Mouse (Mus musculus): ENCODE data around the gene Mesp2. TPM values are rescaled to one million over a fixed set of nuclear protein-coding genes. Genes with fewer than 3 reads are reported as not detected.

Mesp2 gene
- polyA plus RNA-seq, 1 experiment: 0.47 TPM

DNA sequence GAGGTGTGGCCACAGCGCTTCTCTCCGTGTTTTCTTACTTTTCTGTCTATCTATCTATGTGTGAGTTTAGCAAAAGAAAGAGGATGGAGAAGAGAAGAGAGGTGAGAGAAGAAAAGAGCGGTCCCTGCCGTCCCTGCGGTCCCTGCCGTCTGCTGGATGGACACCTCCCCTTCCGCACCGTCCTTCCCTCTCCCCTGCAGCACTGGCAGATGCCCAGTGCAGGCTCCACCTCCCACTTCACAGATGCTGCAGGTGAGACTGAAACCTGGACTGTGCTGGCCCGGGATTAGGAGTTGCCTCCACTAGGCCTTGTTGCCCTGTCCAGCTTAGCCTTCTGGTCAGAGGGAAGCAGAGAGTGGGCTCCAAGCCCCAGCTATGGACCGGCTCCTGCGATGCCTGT is 9.1 kb upstream of the Mesp2 start:
- DNase-seq: no peak
- no peak overlapping the region for H3K4me3 ChIP-seq (ENCODE audit: control insufficient read depth, insufficient read depth, low read length)
- H3K4me1 ChIP-seq (replicated peaks; ENCODE audit: control insufficient read depth, insufficient read depth, low read length): no peaks in the 10 kb centered on the region
- no peak overlapping the region for H3K27ac ChIP-seq (ENCODE audit: control insufficient read depth, insufficient read depth, low read length)
- WGBS: 89% methylated on average over 11 of the region's 11 CpGs
- no peaks in the 10 kb centered on the region for H3K36me3 ChIP-seq (ENCODE audit: control insufficient read depth, insufficient read depth, low read length)
- H3K27me3 ChIP-seq (ENCODE audit: control insufficient read depth, insufficient read depth, low read length): no peaks in the 10 kb centered on the region
- TF ChIP-seq POLR2A (IDR thresholded peaks at IDR 0.05; ENCODE audit: control insufficient read depth, extremely low read depth, insufficient read depth, low read length, poor library complexity) (no peak), CTCF (IDR thresholded peaks at IDR 0.05; ENCODE audit: borderline replicate concordance, control insufficient read depth, extremely low read depth, insufficient read depth, low read length, poor library complexity) (no peak)

DNA sequence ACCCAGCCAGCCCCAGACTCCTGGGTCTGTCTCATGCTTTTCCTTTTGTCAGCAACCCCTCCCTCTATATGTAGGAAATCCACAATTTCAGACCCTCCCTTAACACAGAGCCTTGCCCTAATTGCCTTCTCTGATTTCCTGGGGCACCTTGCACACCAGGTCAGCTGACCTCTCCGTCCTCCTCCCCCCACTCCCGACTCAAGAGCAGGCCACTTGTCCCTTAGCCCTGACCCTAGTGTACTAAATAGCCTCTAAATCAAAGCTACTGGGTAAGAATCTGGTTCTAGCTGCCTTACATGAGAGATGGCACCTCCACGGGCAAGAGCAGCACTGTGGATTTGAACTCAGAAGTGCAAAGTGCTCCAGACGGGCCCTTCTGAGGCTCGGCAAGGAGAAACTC is 8.5 kb upstream of the Mesp2 start:
- H3K36me3 ChIP-seq (ENCODE audit: control insufficient read depth, insufficient read depth, low read length): no peaks in the 10 kb centered on the region
- no peak for DNase-seq
- WGBS: 85% methylated on average over 5 of the region's 5 CpGs
- no peak overlapping the region for H3K4me3 ChIP-seq (ENCODE audit: control insufficient read depth, insufficient read depth, low read length)
- TF ChIP-seq CTCF (IDR thresholded peaks at IDR 0.05; ENCODE audit: borderline replicate concordance, control insufficient read depth, extremely low read depth, insufficient read depth, low read length, poor library complexity) (no peak), POLR2A (IDR thresholded peaks at IDR 0.05; ENCODE audit: control insufficient read depth, extremely low read depth, insufficient read depth, low read length, poor library complexity) (no peak)
- H3K27ac ChIP-seq (ENCODE audit: control insufficient read depth, insufficient read depth, low read length): no peak overlapping the region
- no peaks in the 10 kb centered on the region for H3K4me1 ChIP-seq (replicated peaks; ENCODE audit: control insufficient read depth, insufficient read depth, low read length)
- no peaks in the 10 kb centered on the region for H3K27me3 ChIP-seq (ENCODE audit: control insufficient read depth, insufficient read depth, low read length)

DNA sequence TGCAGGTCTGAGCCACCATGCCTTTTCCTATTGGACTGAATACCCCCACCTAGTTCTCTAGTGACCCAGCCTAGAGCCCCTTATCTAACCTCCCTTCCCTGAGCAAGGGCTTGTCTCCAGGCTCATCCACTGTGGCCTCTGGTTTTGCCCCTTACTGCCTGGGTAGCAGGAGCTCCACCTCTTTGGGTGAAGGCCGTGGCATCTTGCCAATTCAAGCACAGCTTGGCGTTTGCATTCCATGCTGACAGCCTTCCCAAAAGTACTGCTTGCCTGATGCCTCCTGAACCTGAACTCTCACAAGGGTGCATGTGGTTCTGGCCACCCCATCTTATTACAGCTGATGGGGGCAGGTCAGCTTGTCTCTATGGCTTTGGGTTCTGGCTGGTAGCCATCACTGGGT is 6.6 kb upstream of the Mesp2 start:
- no peak for DNase-seq
- no peaks in the 10 kb centered on the region for H3K27me3 ChIP-seq (ENCODE audit: control insufficient read depth, insufficient read depth, low read length)
- no peaks in the 10 kb centered on the region for H3K36me3 ChIP-seq (ENCODE audit: control insufficient read depth, insufficient read depth, low read length)
- TF ChIP-seq POLR2A (IDR thresholded peaks at IDR 0.05; ENCODE audit: control insufficient read depth, extremely low read depth, insufficient read depth, low read length, poor library complexity) (no peak), CTCF (IDR thresholded peaks at IDR 0.05; ENCODE audit: borderline replicate concordance, control insufficient read depth, extremely low read depth, insufficient read depth, low read length, poor library complexity) (no peak)
- 58% methylated on average over 2 of the region's 2 CpGs for WGBS
- no peaks in the 10 kb centered on the region for H3K4me1 ChIP-seq (replicated peaks; ENCODE audit: control insufficient read depth, insufficient read depth, low read length)
- no peak overlapping the region for H3K27ac ChIP-seq (ENCODE audit: control insufficient read depth, insufficient read depth, low read length)
- no peak overlapping the region for H3K4me3 ChIP-seq (ENCODE audit: control insufficient read depth, insufficient read depth, low read length)

DNA sequence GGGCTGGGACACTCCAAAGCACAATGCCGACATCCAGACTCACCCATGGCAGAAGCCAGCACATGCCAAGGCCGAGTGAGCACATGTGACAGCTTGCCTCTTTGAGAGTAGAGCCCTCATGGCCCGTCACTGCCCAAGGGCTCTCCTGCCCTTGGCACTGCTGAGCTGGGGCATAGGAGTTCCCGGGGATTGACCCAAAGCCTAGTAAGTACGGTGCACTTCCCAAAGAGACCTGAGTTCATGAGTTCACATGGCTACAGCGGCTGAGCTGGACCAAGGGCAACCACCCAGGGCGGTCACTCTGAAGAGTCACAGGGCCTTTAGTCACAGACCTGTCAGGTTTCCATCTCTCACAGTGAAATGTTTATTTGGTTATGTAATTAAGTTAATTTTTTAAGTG is 2.0 kb upstream of the Mesp2 start:
- Histone ChIP-seq H3K4me1 (replicated peaks; ENCODE audit: control insufficient read depth, insufficient read depth, low read length) (peaks cover 6% of the 10 kb centered on the region), H3K36me3 (ENCODE audit: control insufficient read depth, insufficient read depth, low read length) (no peaks in the 10 kb centered on the region), H3K27ac (ENCODE audit: control insufficient read depth, insufficient read depth, low read length) (no peak overlapping the region), H3K27me3 (ENCODE audit: control insufficient read depth, insufficient read depth, low read length) (no peaks in the 10 kb centered on the region), H3K4me3 (ENCODE audit: control insufficient read depth, insufficient read depth, low read length) (no peak overlapping the region)
- 94% methylated on average over 7 of the region's 7 CpGs for WGBS
- DNase-seq: no peak
- TF ChIP-seq POLR2A (IDR thresholded peaks at IDR 0.05; ENCODE audit: control insufficient read depth, extremely low read depth, insufficient read depth, low read length, poor library complexity): no peak
- no peak for TF ChIP-seq CTCF (IDR thresholded peaks at IDR 0.05; ENCODE audit: borderline replicate concordance, control insufficient read depth, extremely low read depth, insufficient read depth, low read length, poor library complexity)

DNA sequence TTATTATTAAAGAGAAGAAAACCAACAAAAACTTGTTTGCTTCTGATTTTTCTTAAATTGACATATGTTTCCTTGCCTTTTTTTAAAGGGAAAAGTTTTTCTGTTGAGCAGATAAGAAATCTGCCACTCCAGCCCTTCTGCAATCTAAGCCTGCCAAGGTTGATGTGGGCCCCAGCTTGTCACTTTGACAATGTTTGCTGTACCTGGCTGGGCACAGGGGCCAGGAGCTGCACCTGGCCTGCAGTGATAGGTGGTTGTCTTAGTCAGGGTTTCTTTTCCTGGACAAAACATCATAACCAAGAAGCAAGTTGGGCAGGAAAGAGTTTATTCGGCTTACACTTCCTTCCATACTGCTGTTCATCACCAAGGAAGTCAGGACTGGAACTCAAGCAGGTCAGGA is 2.9 kb downstream of the Mesp2 start:
- TF ChIP-seq POLR2A (IDR thresholded peaks at IDR 0.05; ENCODE audit: control insufficient read depth, extremely low read depth, insufficient read depth, low read length, poor library complexity): no peak
- TF ChIP-seq CTCF (IDR thresholded peaks at IDR 0.05; ENCODE audit: borderline replicate concordance, control insufficient read depth, extremely low read depth, insufficient read depth, low read length, poor library complexity): no peak
- no peaks in the 10 kb centered on the region for H3K36me3 ChIP-seq (ENCODE audit: control insufficient read depth, insufficient read depth, low read length)
- peaks cover 6% of the 10 kb centered on the region for H3K4me1 ChIP-seq (replicated peaks; ENCODE audit: control insufficient read depth, insufficient read depth, low read length)
- no peaks in the 10 kb centered on the region for H3K27me3 ChIP-seq (ENCODE audit: control insufficient read depth, insufficient read depth, low read length)
- no peak for DNase-seq
- 56% methylated on average over 1 of the region's 1 CpGs for WGBS
- H3K27ac ChIP-seq (ENCODE audit: control insufficient read depth, insufficient read depth, low read length): no peak overlapping the region
- no peak overlapping the region for H3K4me3 ChIP-seq (ENCODE audit: control insufficient read depth, insufficient read depth, low read length)

DNA sequence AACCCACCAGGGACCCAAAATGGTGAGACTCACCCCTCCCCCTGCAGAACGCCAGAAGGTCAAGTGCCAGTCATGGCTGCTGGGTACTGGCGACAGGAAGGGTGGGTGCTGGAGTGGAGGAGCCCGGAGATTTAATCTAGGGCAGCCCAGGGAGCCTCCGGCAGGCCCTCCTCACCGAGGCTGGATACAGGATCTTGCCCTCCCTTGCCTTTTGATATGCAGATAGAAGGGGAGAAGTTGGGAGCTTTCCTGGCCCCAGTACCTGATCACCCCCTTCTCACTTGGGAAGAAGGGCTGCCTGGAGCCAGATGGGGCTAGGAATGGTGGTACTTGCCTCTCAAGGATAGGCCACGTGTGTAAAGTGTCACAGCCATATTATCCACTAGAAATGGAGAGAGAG is 7.8 kb downstream of the Mesp2 start:
- Histone ChIP-seq H3K36me3 (ENCODE audit: control insufficient read depth, insufficient read depth, low read length) (no peaks in the 10 kb centered on the region), H3K4me3 (ENCODE audit: control insufficient read depth, insufficient read depth, low read length) (no peak overlapping the region), H3K27me3 (ENCODE audit: control insufficient read depth, insufficient read depth, low read length) (no peaks in the 10 kb centered on the region), H3K4me1 (replicated peaks; ENCODE audit: control insufficient read depth, insufficient read depth, low read length) (no peaks in the 10 kb centered on the region; the same call in 1 of the 2 replicates), H3K27ac (ENCODE audit: control insufficient read depth, insufficient read depth, low read length) (no peak overlapping the region)
- no peak for TF ChIP-seq POLR2A (IDR thresholded peaks at IDR 0.05; ENCODE audit: control insufficient read depth, extremely low read depth, insufficient read depth, low read length, poor library complexity)
- TF ChIP-seq CTCF (IDR thresholded peaks at IDR 0.05; ENCODE audit: borderline replicate concordance, control insufficient read depth, extremely low read depth, insufficient read depth, low read length, poor library complexity): no peak
- no peak for DNase-seq
- WGBS: 61% methylated on average over 6 of the region's 6 CpGs

DNA sequence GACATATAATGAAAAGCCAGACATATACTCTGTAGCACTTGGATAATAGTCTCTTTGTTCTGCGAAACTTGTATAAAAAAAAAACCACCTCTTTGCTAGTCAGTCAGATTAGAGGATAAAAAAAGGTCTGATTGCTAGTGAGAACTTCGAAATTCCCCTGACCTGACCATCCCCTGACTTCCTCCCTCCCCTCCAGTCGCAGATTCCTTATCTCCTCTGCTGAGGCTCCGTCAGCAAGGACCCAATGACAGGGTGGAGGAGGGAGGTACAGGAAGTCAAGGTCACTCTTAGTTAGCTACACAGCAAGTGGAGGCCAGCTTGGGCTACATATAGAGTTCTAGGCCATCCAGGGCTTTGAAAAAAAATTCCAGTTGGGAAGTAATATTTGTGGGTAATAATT is 9.0 kb downstream of the Mesp2 start:
- no peaks in the 10 kb centered on the region; the same call in 1 of the 2 replicates for H3K4me1 ChIP-seq (replicated peaks; ENCODE audit: control insufficient read depth, insufficient read depth, low read length)
- H3K27me3 ChIP-seq (ENCODE audit: control insufficient read depth, insufficient read depth, low read length): no peaks in the 10 kb centered on the region
- no peak overlapping the region for H3K4me3 ChIP-seq (ENCODE audit: control insufficient read depth, insufficient read depth, low read length)
- WGBS: 54% methylated on average over 4 of the region's 4 CpGs
- no peaks in the 10 kb centered on the region for H3K36me3 ChIP-seq (ENCODE audit: control insufficient read depth, insufficient read depth, low read length)
- no peak overlapping the region for H3K27ac ChIP-seq (ENCODE audit: control insufficient read depth, insufficient read depth, low read length)
- DNase-seq: no peak
- TF ChIP-seq CTCF (IDR thresholded peaks at IDR 0.05; ENCODE audit: borderline replicate concordance, control insufficient read depth, extremely low read depth, insufficient read depth, low read length, poor library complexity) (no peak), POLR2A (IDR thresholded peaks at IDR 0.05; ENCODE audit: control insufficient read depth, extremely low read depth, insufficient read depth, low read length, poor library complexity) (no peak)

Data from thymus, adult 2 months (tissue).